Mouse (Mus musculus): ENCODE data around the gene Lipo4.
"Not testable (repeated sequence)": the region's sequence is repeated elsewhere in the genome, so short reads cannot be mapped to it uniquely, and the experiment has no call there.

The Lipo4 gene

DNA sequence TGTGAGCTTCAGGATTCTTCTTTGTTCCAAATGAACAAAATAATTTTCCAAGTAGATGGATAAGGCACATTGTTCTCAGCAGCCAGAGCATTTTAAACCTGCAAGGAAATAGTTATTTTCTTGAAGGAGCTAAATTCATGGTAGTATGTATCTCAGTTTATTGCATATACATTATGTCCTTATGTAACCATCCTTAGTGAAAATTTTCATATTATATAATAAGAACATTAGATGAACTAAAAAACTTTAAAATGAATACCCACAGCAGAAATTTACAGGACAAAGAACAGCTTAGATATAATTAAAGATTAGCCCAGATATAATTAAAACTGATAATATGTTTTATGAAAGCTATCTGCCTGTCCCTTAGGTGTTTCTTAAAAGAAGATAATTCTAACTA, at the start of gene Lipo4:
Gene Lipo4, minus strand, starts transcription at position 101 of the 400 bp plus-strand sequence.
- no peak for DNase-seq

DNA sequence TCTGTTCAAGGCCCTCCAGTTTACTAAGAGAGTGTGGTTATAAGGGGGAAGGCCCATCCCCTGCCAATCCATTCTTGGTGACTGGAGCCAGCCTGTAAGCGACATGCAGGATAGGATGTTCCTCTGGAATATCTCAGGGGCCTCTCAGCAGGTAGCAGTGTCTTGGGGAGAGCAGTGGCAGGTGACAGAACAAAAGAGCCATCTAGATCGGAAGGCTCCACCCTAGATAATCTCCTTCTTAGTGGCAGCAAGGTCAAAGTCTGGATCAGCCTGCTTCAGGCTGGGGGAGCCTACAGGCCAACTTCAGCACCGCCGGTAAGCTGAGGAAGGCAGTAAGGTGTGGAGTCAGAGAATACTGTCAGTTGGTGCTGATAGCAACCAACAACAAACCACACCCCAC, 61.2 kb downstream of the Lipo4 start:
- DNase-seq: not testable (repeated sequence)

DNA sequence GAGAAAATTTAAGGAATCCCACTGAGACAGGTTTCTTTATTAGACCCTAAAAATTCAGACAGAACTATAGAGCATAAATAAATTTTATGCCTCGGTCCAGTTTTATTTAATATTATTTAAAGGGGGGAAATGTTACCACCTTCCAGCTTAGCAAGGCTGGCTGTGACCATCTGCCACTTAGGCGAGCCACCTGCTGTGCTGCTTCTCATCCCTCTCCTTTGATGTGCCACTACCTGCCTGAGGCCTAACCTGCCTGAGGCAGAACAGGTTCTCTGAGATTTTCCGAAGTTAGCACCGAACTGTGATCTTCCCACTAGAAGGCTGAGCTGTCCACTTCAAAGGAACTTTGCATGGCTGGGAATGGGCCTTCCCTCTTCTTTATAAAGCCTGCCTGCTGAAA, 63.9 kb downstream of the Lipo4 start:
- DNase-seq: no peak

All from embryo, embryonic 11 days (tissue).